Mouse (Mus musculus) myocyte (in vitro differentiated cells): ENCODE data around the gene Elob.

Experiments used
- CEBPB ChIP-seq: IDR thresholded peaks from 2 replicates; pipeline ENCODE4 v1.6.1; 2011; ENCODE audit warnings: mild to moderate bottlenecking, moderate library complexity; ENCODE audit not compliant: poor library complexity, insufficient read depth, severe bottlenecking
- E2F4 ChIP-seq: IDR thresholded peaks from one replicate; pipeline ENCODE4 v1.6.1; 2011; ENCODE audit warnings: mild to moderate bottlenecking, control low read depth, moderate library complexity; ENCODE audit not compliant: insufficient read depth
- MAX ChIP-seq: IDR thresholded peaks from one replicate; pipeline ENCODE4 v1.6.1; 2011; ENCODE audit warnings: low read depth, mild to moderate bottlenecking, control low read depth
- MYOD1 ChIP-seq, 3 experiments: IDR thresholded peaks; one replicate each; pipeline ENCODE4 v1.6.1; 2011; ENCODE audit warnings: control low read depth in 2 of 3, low read depth in 2 of 3, mild to moderate bottlenecking in 2 of 3, moderate library complexity in 1 of 3; ENCODE audit not compliant: insufficient read length in 2 of 3, control insufficient read depth in 1 of 3
- POLR2A ChIP-seq: IDR thresholded peaks from one replicate; pipeline ENCODE4 v1.6.1; 2011; ENCODE audit warnings: low read depth, mild to moderate bottlenecking, control low read depth, moderate library complexity; ENCODE audit not compliant: insufficient read length
- POLR2AphosphoS2 ChIP-seq: IDR thresholded peaks from one replicate; pipeline ENCODE4 v1.6.1; 2011; ENCODE audit warnings: low read depth, control low read depth; ENCODE audit not compliant: insufficient read length
- TCF12 ChIP-seq: IDR thresholded peaks from one replicate; pipeline ENCODE4 v1.6.1; 2011; ENCODE audit warnings: mild to moderate bottlenecking, control low read depth; ENCODE audit not compliant: poor library complexity, insufficient read depth, severe bottlenecking
- TCF3 ChIP-seq: IDR thresholded peaks from one replicate; pipeline ENCODE4 v1.6.1; 2011; ENCODE audit warnings: low read depth, control low read depth; ENCODE audit not compliant: insufficient read length
- USF1 ChIP-seq: IDR thresholded peaks from one replicate; pipeline ENCODE4 v1.6.1; 2011; ENCODE audit warnings: low read depth, mild to moderate bottlenecking, control low read depth, moderate library complexity

GRCm38 (mm10) chr17:23853292-23853691 is 24.4 kb upstream of the Elob start:
- no peak for TF ChIP-seq MYOD1 (IDR thresholded peaks at IDR 0.05; ENCODE audit: control insufficient read depth in 1 of 3, insufficient read length in 2 of 3, low read depth in 2 of 3)
- no peak for TF ChIP-seq CEBPB
- no peak for TF ChIP-seq USF1
- TF ChIP-seq POLR2AphosphoS2, result no peak
- TF ChIP-seq E2F4, result no peak
- TF ChIP-seq MAX, result no peak
- TF ChIP-seq POLR2A, result no peak
- no peak for TF ChIP-seq TCF3
- no peak for TF ChIP-seq TCF12
